Mouse (Mus musculus) bone marrow macrophage, adult 2 months (primary cell): ENCODE data around the gene Foxe3.

Experiments
- CTCF ChIP-seq: IDR thresholded peaks from 2 replicates; pipeline ENCODE4 v1.5.1; 2012; ENCODE audit warnings: low read depth, mild to moderate bottlenecking, low read length, moderate library complexity
- POLR2A ChIP-seq: IDR thresholded peaks from 2 replicates; pipeline ENCODE4 v1.6.1; 2012; ENCODE audit warnings: mild to moderate bottlenecking, low read depth, low read length, borderline replicate concordance

- TF ChIP-seq POLR2A (no peak), CTCF (no peak)
Observed at GRCm38 (mm10) chr4:114902641-114903421, 23.0 kb downstream of the Foxe3 start.
